Mouse (Mus musculus) lung, embryonic 15.5 days (tissue): ENCODE data around the gene Hspa8. TPM values are rescaled to one million over a fixed set of nuclear protein-coding genes. Genes with fewer than 3 reads are reported as not detected.
"Not testable (repeated sequence)": the region's sequence is repeated elsewhere in the genome, so short reads cannot be mapped to it uniquely, and the experiment has no call there.

Experiments used
- ATAC-seq: fragments of 200-750 bp; cut with Nextera tagmentation; 2 replicates; pipeline ENCODE4 v1.8.0; 2017; ENCODE audit warnings: moderate number of reproducible peaks, borderline replicate concordance; ENCODE audit not compliant: low FRiP score, low TSS enrichment; ENCODE audit errors: extremely low read depth
- H3K27ac ChIP-seq: fragments of 300-500 bp; sonication (generic); 2 replicates; pipeline ENCODE4 v1.5.1; 2015; ENCODE audit warnings: moderate library complexity, mild to moderate bottlenecking, inconsistent platforms
- H3K27me3 ChIP-seq: fragments of 300-500 bp; sonication (generic); 2 replicates; pipeline ENCODE4 v1.6.1; 2015; ENCODE audit warnings: inconsistent platforms
- H3K36me3 ChIP-seq: fragments of 300-500 bp; sonication (generic); 2 replicates; pipeline ENCODE4 v1.6.1; 2015; ENCODE audit warnings: inconsistent platforms
- H3K4me1 ChIP-seq: fragments of 300-500 bp; sonication (generic); 2 replicates; pipeline ENCODE4 v1.6.1; 2015; ENCODE audit warnings: inconsistent platforms
- H3K4me2 ChIP-seq: fragments of 300-500 bp; sonication (generic); 2 replicates; pipeline ENCODE4 v1.6.1; 2015; ENCODE audit warnings: inconsistent platforms, mild to moderate bottlenecking, moderate library complexity
- H3K4me3 ChIP-seq: fragments of 300-500 bp; sonication (generic); 2 replicates; pipeline ENCODE4 v1.5.1; 2015; ENCODE audit warnings: mild to moderate bottlenecking, inconsistent platforms
- H3K9ac ChIP-seq: fragments of 300-500 bp; sonication (generic); 2 replicates; pipeline ENCODE4 v1.6.1; 2015; ENCODE audit warnings: inconsistent platforms
- H3K9me3 ChIP-seq: fragments of 300-500 bp; sonication (generic); 2 replicates; pipeline ENCODE4 v1.6.1; 2016; ENCODE audit warnings: inconsistent platforms
- WGBS: fragments of 180-500 bp; shearing (Covaris S2); methylation state at CpG from one replicate; pipeline ENCODE4 v1.1.7; 2015; 5-methylcytosine and 5-hydroxymethylcytosine counted together
- polyA plus RNA-seq: library from polyadenylated mRNA; unstranded; fragments of >200 nt; fragmentation: Nextera tagmentation; extraction: Ambion mirVana; gene quantifications from 2 replicates; pipeline ENCODE4 v1.2.1, GENCODE M21; 2015

Hspa8 gene
- polyA plus RNA-seq, 1 experiment from 2014 or later: 2,677 TPM

GRCm38 (mm10) chr9:40786820-40787219 is 14.0 kb upstream of the Hspa8 start:
- not testable (repeated sequence) for H3K27ac ChIP-seq, H3K4me2 ChIP-seq, H3K27me3 ChIP-seq, H3K36me3 ChIP-seq, H3K9ac ChIP-seq, ATAC-seq, H3K9me3 ChIP-seq, H3K4me3 ChIP-seq
- WGBS: 95% methylated on average over 6 of the region's 6 CpGs
- peaks cover 12% of the 10 kb centered on the region for H3K4me1 ChIP-seq

DNA sequence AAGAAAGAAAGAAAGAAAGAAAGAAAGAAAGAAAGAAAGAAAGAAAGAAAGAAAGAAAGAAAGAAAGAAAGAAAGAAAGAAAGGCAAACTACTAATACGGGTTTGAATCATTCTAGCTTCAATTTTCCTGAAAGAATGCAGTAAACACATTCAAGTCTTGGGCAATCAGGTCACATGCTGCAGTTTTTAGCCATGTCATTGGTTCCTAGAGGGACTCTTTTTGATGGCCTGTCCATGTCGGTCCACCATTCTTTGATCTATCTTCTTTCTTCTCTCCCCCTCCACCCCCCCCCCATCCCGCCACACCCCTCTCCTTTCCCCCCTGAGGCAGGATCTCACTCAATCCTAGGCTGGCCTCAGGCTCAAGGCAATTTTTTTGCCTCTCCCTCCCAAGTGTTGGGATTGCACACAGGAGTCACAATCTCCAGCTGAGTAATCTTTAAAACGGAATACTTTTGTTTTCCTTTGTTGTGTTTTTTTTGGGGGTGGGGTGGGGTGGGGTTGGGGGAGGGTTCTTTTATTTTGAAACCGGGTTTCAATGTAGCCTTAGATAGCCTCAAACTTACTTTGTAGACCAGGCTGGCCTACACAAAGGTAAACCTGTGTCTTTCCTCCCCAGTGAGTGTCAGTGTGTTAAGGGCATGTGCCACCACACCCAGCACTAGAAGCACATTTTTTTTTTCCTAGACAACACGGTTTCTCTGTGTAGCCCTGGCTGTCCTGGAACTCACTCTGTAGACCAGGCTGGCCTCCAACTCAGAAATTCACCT is 8.7 kb upstream of the Hspa8 start:
- no peaks in the 10 kb centered on the region; the same call in 1 of the 2 replicates for H3K4me1 ChIP-seq
- H3K9me3 ChIP-seq: no peaks in the 10 kb centered on the region
- H3K4me3 ChIP-seq: no peak overlapping the region
- no peak for ATAC-seq
- H3K27ac ChIP-seq: no peak overlapping the region
- H3K4me2 ChIP-seq: no peak overlapping the region
- H3K27me3 ChIP-seq: no peaks in the 10 kb centered on the region
- H3K36me3 ChIP-seq: no peaks in the 10 kb centered on the region
- 73% methylated on average over 6 of the region's 6 CpGs for WGBS
- no peak overlapping the region for H3K9ac ChIP-seq

DNA sequence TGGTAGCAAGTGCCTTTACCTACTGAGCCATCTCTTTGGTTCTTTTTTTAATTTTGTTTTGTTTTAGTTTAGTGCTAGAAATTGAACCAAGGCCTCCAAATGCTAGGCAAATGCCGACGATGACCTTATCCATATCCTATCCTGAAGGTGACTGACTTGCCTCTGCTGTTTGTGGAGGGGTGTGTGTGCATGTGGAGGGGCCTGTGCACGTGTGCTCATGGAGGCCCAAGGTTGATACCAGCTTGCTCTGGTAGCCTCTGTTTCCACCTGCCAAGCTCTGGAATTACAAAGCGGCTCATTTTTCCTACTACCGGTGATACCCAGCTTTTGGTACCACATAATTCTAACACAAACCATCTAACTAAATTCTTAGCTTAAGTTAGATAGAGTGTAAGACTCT is 7.2 kb upstream of the Hspa8 start:
- Histone ChIP-seq H3K4me2 (no peak overlapping the region), H3K27me3 (no peaks in the 10 kb centered on the region), H3K27ac (no peak overlapping the region), H3K36me3 (no peaks in the 10 kb centered on the region), H3K9me3 (no peaks in the 10 kb centered on the region), H3K4me1 (peaks cover 5% of the 10 kb centered on the region), H3K4me3 (no peak overlapping the region), H3K9ac (no peak overlapping the region)
- WGBS: 91% methylated on average over 5 of the region's 5 CpGs
- ATAC-seq: no peak

DNA sequence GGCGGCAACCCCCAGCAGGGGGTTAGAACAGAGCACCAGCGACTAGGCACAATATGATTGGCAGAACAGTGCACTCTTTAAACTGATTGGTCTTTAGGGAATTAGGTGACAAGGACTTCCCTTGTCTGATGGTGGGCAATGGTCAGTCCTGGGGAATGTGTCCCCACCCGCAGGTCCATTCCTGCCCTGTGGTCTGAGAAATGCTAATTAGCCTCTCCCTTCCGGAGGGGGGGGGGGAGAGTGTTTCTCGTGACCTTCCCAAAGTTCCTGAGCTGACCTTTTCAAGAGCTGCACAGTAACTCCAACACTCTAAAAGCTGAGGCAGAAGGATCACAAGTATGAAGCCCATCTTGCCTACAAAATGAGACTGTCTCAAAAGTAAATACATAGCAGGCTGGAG is 6.5 kb upstream of the Hspa8 start:
- no peak overlapping the region for H3K4me2 ChIP-seq
- no peak for ATAC-seq
- H3K4me1 ChIP-seq: peaks cover 11% of the 10 kb centered on the region
- WGBS: 48% methylated on average over 5 of the region's 5 CpGs
- no peaks in the 10 kb centered on the region for H3K9me3 ChIP-seq
- no peak overlapping the region for H3K9ac ChIP-seq
- no peak overlapping the region for H3K4me3 ChIP-seq
- H3K36me3 ChIP-seq: no peaks in the 10 kb centered on the region
- no peaks in the 10 kb centered on the region for H3K27me3 ChIP-seq
- H3K27ac ChIP-seq: no peak overlapping the region

DNA sequence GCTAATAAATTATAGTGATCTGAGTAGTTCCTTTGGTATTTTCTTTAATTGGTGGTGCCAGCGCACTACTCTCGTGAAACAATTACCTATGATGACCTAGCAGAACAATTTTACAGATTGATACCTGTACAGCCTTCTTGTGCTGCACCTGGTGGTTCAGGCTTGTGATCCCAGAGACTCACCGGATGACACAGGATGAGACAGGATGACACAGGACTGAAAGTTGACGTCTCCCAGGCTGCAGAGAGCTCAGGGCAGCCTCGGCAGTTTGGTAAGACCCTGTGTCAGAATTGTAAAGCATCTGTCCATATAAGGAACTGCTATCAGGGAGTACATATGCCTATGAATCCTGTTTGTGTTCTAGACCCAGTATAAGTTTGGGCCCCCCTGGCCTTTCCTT is 5.9 kb upstream of the Hspa8 start:
- H3K9ac ChIP-seq: no peak overlapping the region
- H3K27me3 ChIP-seq: no peaks in the 10 kb centered on the region
- peaks cover 12% of the 10 kb centered on the region for H3K4me1 ChIP-seq
- H3K36me3 ChIP-seq: no peaks in the 10 kb centered on the region
- ATAC-seq: no peak
- no peak overlapping the region for H3K27ac ChIP-seq
- 59% methylated on average over 5 of the region's 5 CpGs for WGBS
- no peak overlapping the region for H3K4me2 ChIP-seq
- H3K9me3 ChIP-seq: no peaks in the 10 kb centered on the region
- no peak overlapping the region for H3K4me3 ChIP-seq

- H3K27ac ChIP-seq: no peak overlapping the region
- H3K9me3 ChIP-seq: no peaks in the 10 kb centered on the region
- ATAC-seq: no peak
- no peak overlapping the region for H3K4me2 ChIP-seq
- H3K27me3 ChIP-seq: no peaks in the 10 kb centered on the region
- H3K4me3 ChIP-seq: no peak overlapping the region
- H3K9ac ChIP-seq: no peak overlapping the region
- WGBS: 58% methylated on average over 2 of the region's 2 CpGs
- no peaks in the 10 kb centered on the region for H3K36me3 ChIP-seq
- peaks cover 12% of the 10 kb centered on the region for H3K4me1 ChIP-seq
Observed at GRCm38 (mm10) chr9:40795562-40795961, 5.2 kb upstream of the Hspa8 start.

- ATAC-seq: no peak
- Histone ChIP-seq H3K4me1 (peaks cover 12% of the 10 kb centered on the region), H3K9ac (no peak overlapping the region), H3K27me3 (no peaks in the 10 kb centered on the region), H3K27ac (0 out of 2 replicates have a peak overlapping the region, but pooled peaks have one; percentile 19), H3K36me3 (no peaks in the 10 kb centered on the region), H3K4me3 (no peak overlapping the region), H3K9me3 (no peaks in the 10 kb centered on the region), H3K4me2 (no peak overlapping the region)
- 49% methylated on average over 4 of the region's 4 CpGs for WGBS
Observed at GRCm38 (mm10) chr9:40796054-40796453, 4.7 kb upstream of the Hspa8 start.

DNA sequence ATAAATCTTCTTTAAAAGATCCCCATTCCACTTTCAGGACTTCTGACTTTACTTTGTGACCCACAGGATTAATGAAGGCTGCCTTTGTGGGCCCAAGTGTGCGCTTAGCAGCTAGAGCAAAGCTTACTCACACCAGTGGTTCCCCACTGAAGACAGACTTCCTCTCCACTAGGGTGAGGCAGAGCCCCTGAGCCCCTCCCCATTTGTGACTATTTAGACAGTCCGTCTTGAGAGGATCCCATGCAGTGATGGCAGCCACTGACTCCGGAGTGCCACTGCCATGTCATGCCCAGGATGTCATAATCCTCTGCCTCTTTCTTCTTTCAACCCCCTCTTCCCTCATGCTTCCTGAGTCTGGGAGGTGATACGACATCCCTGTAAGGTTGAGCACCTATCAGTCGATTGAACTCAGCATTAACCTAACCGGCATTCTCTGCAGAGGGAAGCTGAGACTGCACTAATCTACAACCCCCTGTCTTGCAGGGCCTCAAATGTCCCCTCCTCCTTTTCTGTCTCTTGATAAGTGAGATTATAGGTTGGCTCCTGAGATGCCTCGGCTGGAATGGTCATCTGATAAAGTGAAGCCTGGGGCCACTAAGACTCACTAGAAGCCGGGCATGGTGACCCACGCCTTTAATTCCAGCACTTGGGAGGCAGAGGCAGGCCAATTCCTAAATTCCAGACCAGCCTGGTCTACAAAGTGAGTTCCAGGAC is 2.4 kb upstream of the Hspa8 start:
- H3K27me3 ChIP-seq: no peaks in the 10 kb centered on the region
- peaks cover 4% of the 10 kb centered on the region; the same call in 1 of the 2 replicates for H3K36me3 ChIP-seq
- no peak overlapping the region for H3K9ac ChIP-seq
- H3K9me3 ChIP-seq: no peaks in the 10 kb centered on the region
- peaks cover 13% of the 10 kb centered on the region for H3K4me1 ChIP-seq
- 66% methylated on average over 9 of the region's 9 CpGs for WGBS
- peak overlapping the region; percentile 99; the same call in 1 of the 2 replicates for H3K27ac ChIP-seq
- H3K4me3 ChIP-seq: no peak overlapping the region
- H3K4me2 ChIP-seq: no peak overlapping the region
- no peak for ATAC-seq

DNA sequence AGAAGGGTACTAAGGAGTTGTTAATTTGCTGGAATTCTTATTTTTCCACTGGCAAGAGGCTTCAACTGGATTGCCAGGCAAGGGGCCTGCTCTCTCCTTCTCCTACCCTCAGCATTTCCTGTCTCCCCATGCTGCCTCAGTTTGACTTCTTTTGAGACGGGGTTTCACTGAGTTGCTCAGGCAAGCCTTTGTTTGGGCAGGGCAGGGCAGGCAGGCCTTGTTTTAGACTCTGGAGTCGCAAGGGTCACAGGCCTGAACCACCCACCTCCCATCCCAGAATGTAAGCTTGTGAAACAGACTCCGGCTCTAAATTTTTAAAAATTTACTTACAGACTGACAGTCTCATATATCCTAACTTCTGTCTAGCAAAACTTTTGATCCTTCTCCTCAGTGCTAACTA is 1.7 kb upstream of the Hspa8 start:
- Histone ChIP-seq H3K36me3 (peaks cover 11% of the 10 kb centered on the region; the same call in 1 of the 2 replicates), H3K4me2 (peak overlapping the region; percentile 72; the same call in 1 of the 2 replicates), H3K4me1 (peaks cover 20% of the 10 kb centered on the region), H3K9ac (no peak overlapping the region), H3K4me3 (no peak overlapping the region), H3K27me3 (no peaks in the 10 kb centered on the region), H3K27ac (peak overlapping the region; percentile 99), H3K9me3 (no peaks in the 10 kb centered on the region)
- WGBS: 53% methylated on average over 3 of the region's 3 CpGs
- ATAC-seq: no peak

DNA sequence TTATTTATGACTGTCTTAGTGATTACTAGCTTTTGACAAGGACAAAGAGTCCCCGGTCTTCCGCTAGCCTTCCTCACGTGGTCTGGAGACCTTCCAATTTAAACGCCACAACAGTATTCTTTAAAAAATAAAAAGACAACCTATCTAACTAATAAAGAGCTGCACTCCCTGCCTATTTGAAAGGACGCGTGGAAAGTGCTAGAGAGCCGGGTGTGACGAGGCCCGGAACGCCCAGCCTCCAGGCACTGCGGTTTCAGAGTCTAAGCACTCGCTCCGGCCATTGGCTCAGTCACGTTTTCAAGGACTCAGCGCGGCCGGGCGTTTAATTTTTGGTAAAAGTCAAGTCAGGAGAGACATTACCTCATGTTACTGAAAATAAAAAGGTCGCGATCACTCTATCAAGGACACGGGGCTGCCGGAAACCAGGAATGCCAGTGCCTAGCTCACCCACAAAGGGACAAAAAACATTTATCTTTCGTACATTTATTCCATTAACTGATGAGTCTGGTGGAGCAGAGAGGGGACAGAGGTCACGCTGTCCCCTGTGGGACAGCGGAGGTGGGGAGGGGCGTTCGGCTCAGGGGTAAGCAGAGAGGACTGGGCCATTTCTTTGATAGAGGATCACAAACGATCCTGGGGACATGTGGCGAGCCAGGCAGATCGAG is 815 bp upstream of the Hspa8 start:
- Histone ChIP-seq H3K9me3 (no peaks in the 10 kb centered on the region), H3K36me3 (peaks cover 20% of the 10 kb centered on the region; the same call in 1 of the 2 replicates), H3K9ac (peak overlapping the region; percentile 65), H3K4me2 (peak overlapping the region; percentile 72), H3K27ac (peak overlapping the region; percentile 99), H3K4me3 (peak overlapping the region; percentile 81), H3K4me1 (peaks cover 25% of the 10 kb centered on the region), H3K27me3 (no peaks in the 10 kb centered on the region)
- peak; percentile 24 for ATAC-seq
- under 1% methylated on average over 30 of the region's 30 CpGs for WGBS

GRCm38 (mm10) chr9:40801614-40802532 is 1.1 kb downstream of the Hspa8 start:
- 0% methylated on average over 26 of the region's 28 CpGs for WGBS
- peak overlapping the region; percentile 96 for H3K9ac ChIP-seq
- H3K36me3 ChIP-seq: peaks cover 37% of the 10 kb centered on the region
- H3K4me2 ChIP-seq: peak overlapping the region; percentile 64
- H3K4me3 ChIP-seq: peak overlapping the region; percentile 81
- peaks cover 42% of the 10 kb centered on the region for H3K4me1 ChIP-seq
- not testable (repeated sequence) for H3K27me3 ChIP-seq, H3K9me3 ChIP-seq
- peak overlapping the region; percentile 91 for H3K27ac ChIP-seq
- peak; percentile 1; the same call in 1 of the 2 replicates for ATAC-seq
